Mouse (Mus musculus) embryonic facial prominence, embryonic 14.5 days (tissue): ENCODE data around the gene Tmprss9. TPM values are rescaled to one million over a fixed set of nuclear protein-coding genes. Genes with fewer than 3 reads are reported as not detected.
A peak's percentile ranks its signal among the peaks of the same experiment; 100 is the strongest.

Experiments
- ATAC-seq: fragments of 200-750 bp; cut with Nextera tagmentation; 2 replicates; pipeline ENCODE4 v1.8.0; 2017; ENCODE audit warnings: low read depth, moderate number of reproducible peaks, moderate TSS enrichment
- DNase-seq: peaks from one replicate; pipeline ENCODE4 v3.0.0-alpha.2; 2015; ENCODE audit warnings: low spot score
- H3K27ac ChIP-seq: fragments of 300-500 bp; sonication (generic); replicated peaks from 2 replicates; pipeline ENCODE4 v1.5.1; 2014; ENCODE audit warnings: low read depth, mild to moderate bottlenecking, low read length, moderate library complexity
- H3K27me3 ChIP-seq: fragments of 300-500 bp; sonication (generic); replicated peaks from 2 replicates; pipeline ENCODE4 v1.6.1; 2014; ENCODE audit warnings: low read length; ENCODE audit not compliant: control insufficient read depth, insufficient read depth
- H3K36me3 ChIP-seq: fragments of 300-500 bp; sonication (generic); 2 replicates; pipeline ENCODE4 v1.6.1; 2014; ENCODE audit warnings: low read length, mixed read lengths; ENCODE audit not compliant: control insufficient read depth, insufficient read depth
- H3K4me1 ChIP-seq: fragments of 300-500 bp; sonication (generic); 2 replicates; pipeline ENCODE4 v1.6.1; 2014; ENCODE audit warnings: antibody characterized with exemption, low read length; ENCODE audit not compliant: control insufficient read depth, insufficient read depth
- H3K4me2 ChIP-seq: fragments of 300-500 bp; sonication (generic); 2 replicates; pipeline ENCODE4 v1.6.1; 2014; ENCODE audit warnings: low read depth, mild to moderate bottlenecking, low read length, moderate library complexity, mixed read lengths
- H3K4me3 ChIP-seq: fragments of 300-500 bp; sonication (generic); 2 replicates; pipeline ENCODE4 v1.5.1; 2014; ENCODE audit warnings: low read depth, mild to moderate bottlenecking, low read length
- H3K9ac ChIP-seq: fragments of 300-500 bp; sonication (generic); 2 replicates; pipeline ENCODE4 v1.6.1; 2014; ENCODE audit warnings: low read depth, mild to moderate bottlenecking, low read length, moderate library complexity, mixed read lengths
- H3K9me3 ChIP-seq: fragments of 300-500 bp; sonication (generic); 2 replicates; pipeline ENCODE4 v1.6.1; 2016; ENCODE audit warnings: low read length; ENCODE audit not compliant: control insufficient read depth
- WGBS: fragments of 180-500 bp; shearing (Covaris S2); extraction: QIAGEN DNeasy Blood & Tissue Kit; methylation state at CpG from one replicate; pipeline ENCODE4 v1.1.7; 2014; 5-methylcytosine and 5-hydroxymethylcytosine counted together
- polyA plus RNA-seq: library from polyadenylated mRNA; unstranded; fragments of >200 nt; fragmentation: Nextera tagmentation; extraction: Ambion mirVana; gene quantifications from 2 replicates; pipeline ENCODE4 v1.2.1, GENCODE M21; 2014

Tmprss9 gene
- polyA plus RNA-seq, 1 experiment from 2014 or later, result 0.06 TPM

GRCm38 (mm10) chr10:80900318-80901247 lies 28.9 kb downstream of the Tmprss9 start, which contains the start of gene Timm13:
TSS of gene Timm13 (minus strand) at chr10:80900969.
- H3K4me3 ChIP-seq, result peak within 1 kb of the TSS; percentile 73
- peak within 1 kb of the TSS; percentile 75 for H3K9ac ChIP-seq
- H3K27me3 ChIP-seq, result no peaks in the 10 kb centered on the region
- peaks cover 46% of the 10 kb centered on the region for H3K36me3 ChIP-seq
- H3K27ac ChIP-seq, result peak within 1 kb of the TSS; percentile 67
- peak; percentile 97 for ATAC-seq
- H3K4me2 ChIP-seq, result peak within 1 kb of the TSS; percentile 72
- under 1% methylated on average over 52 of the region's 72 CpGs for WGBS
- peak; percentile 100 for DNase-seq
- H3K4me1 ChIP-seq, result peaks cover 10% of the 10 kb centered on the region
- H3K9me3 ChIP-seq, result no peaks in the 10 kb centered on the region

GRCm38 (mm10) chr10:80901409-80902272 lies 30.0 kb downstream of the Tmprss9 start:
- no peak for ATAC-seq

GRCm38 (mm10) chr10:80902273-80902940 lies 30.8 kb downstream of the Tmprss9 start:
- no peak overlapping the region for H3K9ac ChIP-seq
- ATAC-seq, result no peak
- H3K4me1 ChIP-seq, result peaks cover 10% of the 10 kb centered on the region
- H3K9me3 ChIP-seq, result no peaks in the 10 kb centered on the region
- H3K27me3 ChIP-seq, result no peaks in the 10 kb centered on the region
- DNase-seq, result no peak
- 92% methylated on average over 9 of the region's 9 CpGs for WGBS
- H3K27ac ChIP-seq, result no peak overlapping the region
- H3K4me3 ChIP-seq, result no peak overlapping the region
- peaks cover 60% of the 10 kb centered on the region for H3K36me3 ChIP-seq
- no peak overlapping the region for H3K4me2 ChIP-seq

More at GRCm38 (mm10) chr10:80901409-80902272, 30.0 kb downstream of the Tmprss9 start:
- Histone ChIP-seq H3K4me3 (peak overlapping the region; percentile 10), H3K9me3 (no peaks in the 10 kb centered on the region), H3K4me2 (peak overlapping the region; percentile 42), H3K4me1 (peaks cover 10% of the 10 kb centered on the region), H3K36me3 (peaks cover 56% of the 10 kb centered on the region), H3K9ac (peak overlapping the region; percentile 39; the same call in 1 of the 2 replicates), H3K27ac (peak overlapping the region; percentile 67), H3K27me3 (no peaks in the 10 kb centered on the region)
- DNase-seq, result no peak
- 86% methylated on average over 19 of the region's 19 CpGs for WGBS

- Histone ChIP-seq H3K4me2 (no peak overlapping the region), H3K4me1 (peaks cover 10% of the 10 kb centered on the region), H3K27ac (no peak overlapping the region), H3K9me3 (no peaks in the 10 kb centered on the region), H3K4me3 (no peak overlapping the region), H3K9ac (no peak overlapping the region), H3K36me3 (peaks cover 68% of the 10 kb centered on the region), H3K27me3 (no peaks in the 10 kb centered on the region)
- 95% methylated on average over 10 of the region's 10 CpGs for WGBS
- DNase-seq (no peak), ATAC-seq (no peak)
Observed at GRCm38 (mm10) chr10:80903282-80903681, 31.6 kb downstream of the Tmprss9 start.

GRCm38 (mm10) chr10:80904004-80904693 lies 32.5 kb downstream of the Tmprss9 start:
- WGBS, result 91% methylated on average over 28 of the region's 28 CpGs
- ATAC-seq (no peak), DNase-seq (no peak)
- Histone ChIP-seq H3K4me1 (peaks cover 8% of the 10 kb centered on the region), H3K9ac (peak overlapping the region; percentile 25; the same call in 1 of the 2 replicates), H3K4me2 (no peak overlapping the region), H3K27ac (no peak overlapping the region), H3K9me3 (no peaks in the 10 kb centered on the region), H3K4me3 (no peak overlapping the region), H3K27me3 (no peaks in the 10 kb centered on the region), H3K36me3 (peaks cover 70% of the 10 kb centered on the region)

- Histone ChIP-seq H3K9me3 (no peaks in the 10 kb centered on the region), H3K27me3 (no peaks in the 10 kb centered on the region), H3K4me1 (peaks cover 2% of the 10 kb centered on the region), H3K4me3 (no peak overlapping the region), H3K4me2 (no peak overlapping the region), H3K9ac (peak overlapping the region; percentile 25; the same call in 1 of the 2 replicates), H3K36me3 (peaks cover 71% of the 10 kb centered on the region), H3K27ac (no peak overlapping the region)
- ATAC-seq (no peak), DNase-seq (no peak)
- WGBS, result 86% methylated on average over 11 of the region's 11 CpGs
Observed at GRCm38 (mm10) chr10:80904709-80905108, 33.1 kb downstream of the Tmprss9 start.

GRCm38 (mm10) chr10:80909375-80910162 lies 37.9 kb downstream of the Tmprss9 start:
- Histone ChIP-seq H3K27ac (no peak overlapping the region), H3K4me1 (no peaks in the 10 kb centered on the region), H3K27me3 (no peaks in the 10 kb centered on the region), H3K4me3 (no peak overlapping the region), H3K36me3 (peaks cover 81% of the 10 kb centered on the region), H3K9ac (no peak overlapping the region), H3K9me3 (no peaks in the 10 kb centered on the region), H3K4me2 (no peak overlapping the region)
- ATAC-seq (no peak), DNase-seq (no peak)
- WGBS, result 91% methylated on average over 22 of the region's 22 CpGs
